Mouse (Mus musculus) c-Kit-positive CD71-negative TER-119-negative erythroid progenitor cells, embryonic 14.5 days (primary cell): Measurements from ENCODE around the gene Tmub1.
A peak's percentile ranks its signal among the peaks of the same experiment; 100 is the strongest.
"Not testable (repeated sequence)": the region's sequence is repeated elsewhere in the genome, so short reads cannot be mapped to it uniquely, and the experiment has no call there.

ENCODE experiments used
- DNase-seq: peaks from one replicate; pipeline ENCODE4 v3.0.0-alpha.2; 2013; ENCODE audit warnings: low read depth

The Tmub1 gene

DNA sequence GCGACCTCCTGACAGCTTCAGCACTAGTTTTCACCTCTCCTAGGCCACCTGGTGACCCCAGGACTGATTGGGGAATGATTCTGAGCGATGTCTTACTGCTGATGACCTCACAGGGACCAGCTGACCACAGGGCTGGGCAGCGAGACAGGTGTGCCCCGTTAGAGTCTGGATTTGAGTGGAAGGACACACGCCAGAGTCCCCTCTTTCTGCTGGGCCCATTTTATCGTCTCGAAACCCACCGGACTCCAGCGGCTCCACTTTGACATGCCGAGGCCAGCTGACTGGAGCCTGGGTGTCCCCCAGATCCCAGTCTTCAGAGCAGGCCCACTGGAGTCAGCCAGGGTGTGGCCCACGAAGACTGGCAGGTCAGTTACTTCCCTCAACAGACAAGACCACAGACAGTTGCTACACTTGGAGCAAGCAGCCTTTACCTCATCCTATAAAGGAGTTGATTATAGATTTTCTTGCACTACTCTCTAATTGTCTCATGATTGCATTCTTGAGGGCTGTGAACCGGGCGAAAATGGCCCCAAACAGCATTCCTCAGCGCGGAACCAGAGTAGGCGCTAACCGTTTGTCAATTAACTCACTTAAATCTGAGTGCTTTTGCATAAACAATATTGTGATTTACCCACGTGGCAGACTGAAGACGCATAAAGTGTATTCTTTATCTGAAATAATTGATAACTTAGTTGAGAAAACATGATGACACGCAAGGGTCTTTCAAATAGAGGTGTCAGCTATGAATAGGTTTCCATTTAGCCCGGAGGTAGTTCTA lies 23.5 kb downstream of the Tmub1 start:
- DNase-seq = no peak

DNA sequence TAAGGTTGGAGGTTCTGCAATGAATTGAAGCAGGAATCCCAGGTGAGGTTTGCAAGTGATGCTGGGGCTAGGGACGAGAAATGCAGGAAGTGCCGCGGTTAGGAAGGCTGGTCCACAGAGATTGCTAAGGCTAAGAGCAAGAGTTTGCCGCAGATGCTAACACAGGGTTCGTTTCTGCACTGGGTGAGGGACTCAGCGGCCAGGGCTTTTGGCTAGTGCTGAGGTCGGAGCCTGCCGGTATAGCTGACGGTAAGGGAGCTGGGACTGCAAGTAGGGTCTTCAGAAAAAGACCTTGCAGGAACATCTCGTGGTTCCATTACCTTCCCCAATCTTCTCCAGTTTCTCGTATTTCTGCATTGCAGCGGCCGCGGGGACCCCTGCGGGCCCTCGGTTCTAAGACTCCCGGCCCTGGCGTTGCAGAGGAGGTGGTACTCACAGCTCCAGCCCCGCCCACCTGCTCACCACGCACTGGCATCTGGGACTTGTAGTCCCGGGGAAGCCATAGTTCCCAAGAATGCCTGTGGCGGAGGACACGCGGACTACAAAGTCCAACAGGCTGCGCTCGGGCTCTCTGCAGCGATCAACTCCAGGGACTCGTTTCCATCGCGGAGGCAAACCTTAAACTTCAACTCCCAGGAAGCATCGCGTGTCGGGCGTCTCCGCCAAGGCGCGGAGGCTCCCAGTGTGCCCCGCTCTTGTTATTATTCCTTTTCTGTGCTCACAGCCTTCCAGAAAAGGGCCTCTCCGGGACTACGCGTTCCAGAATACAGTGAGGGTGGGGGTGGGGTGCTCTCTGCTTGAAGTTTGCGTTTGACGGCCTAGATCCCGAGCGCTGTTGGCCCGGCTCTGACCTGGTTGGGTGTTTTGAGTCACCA lies 24.3 kb downstream of the Tmub1 start, which contains the start of the genes Cdk5 and Slc4a2:
Cdk5 (minus strand) TSS at position 402 of the 875 bp plus-strand sequence.
Slc4a2 (plus strand) TSS at position 709 of the 875 bp plus-strand sequence.
- peak; percentile 96 for DNase-seq

DNA sequence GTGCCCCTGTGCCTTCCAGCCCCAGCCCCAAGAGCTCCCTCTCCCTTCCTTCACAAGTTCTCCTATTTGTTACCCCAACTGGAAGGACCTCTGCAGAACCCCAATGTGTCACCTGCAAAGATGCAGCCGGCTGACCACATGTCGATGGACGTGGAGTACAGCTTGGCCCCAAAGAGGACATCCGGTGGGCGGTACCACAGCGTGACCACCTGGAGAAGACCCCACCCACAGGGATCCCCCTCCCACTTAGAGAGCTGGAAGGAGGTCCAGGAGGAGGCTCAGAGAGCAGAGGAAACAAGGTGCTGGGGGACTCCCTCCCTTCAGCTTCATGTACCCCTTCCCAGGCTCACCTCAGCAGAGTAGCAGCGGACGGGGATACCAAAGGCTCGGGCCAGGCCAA lies 27.3 kb downstream of the Tmub1 start:
- no peak for DNase-seq

DNA sequence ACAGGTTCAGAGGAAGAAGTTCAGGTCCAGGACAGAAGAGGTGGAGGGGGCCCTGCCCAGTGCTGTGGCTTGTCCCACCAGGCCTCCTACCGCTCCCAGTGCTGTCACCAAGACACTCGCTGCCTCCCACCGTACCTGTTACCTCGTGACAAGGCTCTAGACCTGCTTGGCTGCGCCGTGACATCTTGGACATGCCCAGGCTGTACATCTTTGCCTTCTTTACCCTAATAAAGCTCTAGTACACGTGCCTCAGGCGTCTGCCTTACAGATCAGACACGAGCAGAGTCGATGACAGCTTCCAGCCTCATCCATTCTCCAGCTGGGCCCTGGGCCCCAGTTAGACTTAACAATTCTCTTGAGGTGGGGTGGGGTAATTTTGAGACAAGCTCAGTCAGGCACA lies 30.1 kb downstream of the Tmub1 start:
- no peak for DNase-seq

DNA sequence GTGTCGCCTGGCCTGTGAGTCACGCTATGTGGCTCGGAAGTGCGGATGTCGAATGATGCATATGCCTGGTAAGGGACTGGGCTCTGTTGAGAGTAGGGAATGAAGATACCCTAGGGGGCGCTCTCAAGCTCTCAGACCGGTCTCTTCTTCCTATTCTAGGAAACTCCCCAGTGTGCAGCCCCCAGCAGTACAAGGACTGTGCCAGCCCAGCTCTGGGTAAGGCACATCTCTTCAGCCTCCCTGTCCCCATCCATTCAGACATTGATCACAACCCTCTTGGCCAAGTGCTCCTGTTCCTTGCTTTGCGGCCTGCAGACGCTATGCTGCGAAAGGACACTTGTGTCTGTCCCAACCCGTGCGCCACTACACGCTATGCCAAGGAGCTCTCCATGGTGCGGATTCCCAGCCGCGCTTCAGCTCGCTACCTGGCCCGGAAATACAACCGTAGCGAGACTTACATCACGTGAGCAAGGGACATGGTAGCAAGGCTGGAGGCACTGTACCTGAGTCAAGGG lies 31.4 kb downstream of the Tmub1 start:
- peak; percentile 73 for DNase-seq

DNA sequence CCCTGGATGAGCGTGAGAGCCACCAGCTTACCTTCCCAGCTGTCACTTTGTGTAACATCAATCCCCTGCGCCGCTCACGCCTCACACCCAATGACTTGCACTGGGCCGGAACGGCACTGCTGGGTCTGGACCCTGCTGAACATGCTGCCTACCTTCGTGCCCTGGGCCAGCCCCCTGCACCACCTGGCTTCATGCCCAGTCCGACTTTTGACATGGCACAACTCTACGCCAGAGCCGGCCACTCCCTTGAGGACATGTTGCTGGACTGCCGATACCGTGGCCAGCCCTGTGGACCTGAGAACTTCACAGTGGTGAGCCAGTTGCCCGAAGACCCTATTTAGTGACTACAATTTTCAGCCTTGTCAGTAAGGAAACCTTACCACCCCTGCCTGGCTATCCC lies 33.7 kb downstream of the Tmub1 start:
- DNase-seq = no peak

DNA sequence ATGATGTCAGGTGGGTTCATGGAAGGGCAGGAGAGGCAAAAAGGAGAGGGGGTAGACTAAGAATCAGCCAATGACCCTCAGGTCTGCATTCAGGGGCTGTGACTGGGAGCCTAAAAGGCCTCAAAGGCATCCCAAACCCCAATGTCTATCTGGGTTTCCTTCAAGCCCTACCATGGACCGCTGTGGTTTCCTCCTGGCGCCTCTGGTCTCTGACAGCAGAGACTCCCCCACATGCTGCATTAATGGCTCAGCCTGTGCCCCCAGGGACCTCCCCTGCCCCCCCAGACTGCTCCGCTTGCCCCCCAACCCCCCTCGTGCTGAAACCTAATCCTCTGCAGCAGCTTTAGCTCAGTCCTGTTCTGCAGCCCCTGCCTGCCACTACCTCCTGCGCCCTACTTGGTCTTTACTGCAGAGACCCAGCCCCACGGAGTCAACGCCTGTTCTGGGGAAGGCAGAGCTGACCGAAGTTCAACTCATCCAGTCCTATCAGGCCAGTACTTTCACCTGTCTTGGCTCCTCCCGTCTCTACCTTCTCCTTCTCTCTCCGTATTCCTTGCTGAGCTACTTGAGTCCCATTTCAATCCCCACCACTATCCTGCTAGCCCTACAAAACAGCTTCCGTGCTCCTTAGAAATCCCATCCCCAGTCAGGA lies 34.5 kb downstream of the Tmub1 start, which contains the start of gene Asic3:
Asic3 (plus strand) TSS at position 351 of the 652 bp plus-strand sequence.
- DNase-seq = no peak

DNA sequence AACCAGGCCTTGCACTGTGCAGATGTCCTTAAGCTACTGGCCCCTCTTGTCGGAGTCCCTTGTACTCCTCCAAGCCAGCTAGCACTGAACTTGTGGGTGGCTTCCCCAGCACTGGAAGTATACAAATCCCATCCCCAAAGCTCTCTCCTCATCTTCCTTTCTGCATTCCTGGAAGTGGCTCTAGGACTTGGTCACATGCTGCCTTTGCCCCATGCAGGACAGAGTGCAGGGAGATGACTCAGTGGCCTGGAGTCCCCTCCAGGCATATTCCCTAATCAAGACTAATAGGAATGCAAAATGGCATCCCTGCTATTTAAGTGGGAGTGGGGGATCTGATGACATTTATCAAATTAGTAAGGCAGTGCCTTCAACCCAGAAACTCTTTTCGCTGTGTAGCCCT lies 35.6 kb downstream of the Tmub1 start:
- no peak for DNase-seq

DNA sequence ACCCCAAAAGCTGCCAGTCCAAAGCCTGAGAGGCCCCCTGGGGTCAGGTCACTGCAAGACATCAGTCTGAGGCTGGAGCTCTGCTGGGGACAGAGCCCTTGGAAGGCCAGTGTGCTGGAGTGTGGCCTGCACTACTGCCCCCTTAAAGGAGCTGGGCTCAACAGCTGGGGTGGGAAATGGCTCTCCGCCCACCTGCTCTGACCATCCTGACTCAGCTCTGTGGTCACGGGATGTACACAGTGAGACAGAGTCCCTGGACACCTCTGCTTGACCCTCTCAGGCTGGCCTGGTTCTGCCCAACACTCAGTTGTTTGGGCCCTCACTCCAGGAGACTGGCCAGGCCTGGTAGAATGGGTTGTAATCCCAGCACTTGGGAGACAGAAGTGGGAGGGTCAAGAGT lies 38.2 kb downstream of the Tmub1 start:
- no peak for DNase-seq

DNA sequence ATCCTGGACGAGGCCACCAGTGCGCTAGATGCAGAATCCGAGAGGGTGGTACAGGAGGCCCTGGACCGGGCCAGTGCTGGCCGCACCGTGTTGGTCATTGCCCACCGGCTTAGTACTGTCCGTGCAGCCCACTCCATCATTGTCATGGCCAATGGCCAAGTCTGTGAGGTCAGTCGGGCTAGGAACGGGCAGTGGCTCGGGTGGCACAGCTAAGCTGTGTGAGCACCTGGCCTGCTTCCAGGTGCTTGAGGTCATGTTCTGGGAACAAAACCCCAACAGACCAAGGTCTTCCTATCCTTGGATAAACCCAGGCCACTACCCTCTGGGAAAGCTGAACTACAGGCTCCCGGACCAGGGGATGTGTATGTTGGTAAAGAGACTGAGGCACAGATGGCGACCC lies 39.0 kb downstream of the Tmub1 start:
- DNase-seq = no peak

DNA sequence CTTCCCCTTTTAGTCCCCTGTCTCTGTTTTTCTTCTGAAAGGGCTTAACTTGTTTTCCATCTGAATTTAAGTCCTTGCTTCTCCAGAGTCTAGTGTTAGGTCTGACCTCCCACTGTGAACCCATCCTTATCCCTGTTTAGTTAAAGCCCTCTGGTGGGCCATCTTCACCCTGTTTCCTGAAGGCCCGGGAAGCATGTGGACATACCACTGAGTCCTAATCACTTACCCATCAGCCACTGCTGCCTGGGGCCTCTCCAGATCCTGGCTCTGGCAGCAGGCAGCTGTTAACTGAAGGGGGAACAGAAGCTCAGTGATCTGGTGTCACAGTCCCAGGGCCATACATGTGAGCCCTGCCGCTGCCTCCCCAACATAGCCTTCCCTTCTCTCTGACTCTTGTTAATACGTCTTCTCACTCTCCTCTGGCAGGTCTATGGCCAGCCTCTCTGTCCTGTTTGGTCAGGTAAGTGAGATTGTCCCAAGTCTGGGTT lies 42.2 kb downstream of the Tmub1 start:
- DNase-seq = no peak

DNA sequence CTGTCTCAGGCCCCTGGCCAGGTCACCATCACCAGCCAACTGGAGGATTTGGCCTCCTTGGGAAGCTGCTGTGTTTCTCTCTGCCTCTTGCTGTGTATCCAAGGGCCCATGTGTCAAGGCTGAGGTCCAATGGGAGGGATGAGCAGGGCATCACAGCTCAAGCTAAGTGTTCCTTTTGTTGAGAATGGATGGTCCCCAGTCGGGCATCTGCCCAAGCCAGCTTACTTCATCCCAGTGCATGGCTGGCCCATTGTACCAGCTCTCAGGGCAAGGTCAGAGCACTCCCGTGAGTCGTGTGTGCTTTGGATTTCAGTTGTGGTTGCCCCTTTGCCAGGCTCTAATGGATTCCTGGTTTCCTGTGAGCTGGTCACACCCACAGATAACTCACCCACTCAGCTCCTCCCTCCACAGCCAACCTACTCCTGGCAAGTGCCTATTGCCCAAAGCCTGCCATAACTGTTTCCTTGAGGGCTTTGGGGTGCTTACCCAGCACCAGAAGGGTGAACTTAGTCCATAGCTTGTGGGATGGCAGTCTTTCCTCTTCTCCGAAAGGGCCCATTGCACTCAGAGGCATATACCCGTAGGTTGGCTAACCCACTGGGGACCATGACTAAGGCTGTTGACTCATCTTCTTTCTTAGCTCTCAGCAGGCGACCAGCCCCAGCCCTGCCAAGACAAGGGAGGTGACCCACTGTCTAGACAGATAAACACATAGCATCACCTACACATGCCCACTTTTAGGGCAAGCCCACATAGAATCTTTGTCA lies 42.9 kb downstream of the Tmub1 start:
- no peak for DNase-seq

DNA sequence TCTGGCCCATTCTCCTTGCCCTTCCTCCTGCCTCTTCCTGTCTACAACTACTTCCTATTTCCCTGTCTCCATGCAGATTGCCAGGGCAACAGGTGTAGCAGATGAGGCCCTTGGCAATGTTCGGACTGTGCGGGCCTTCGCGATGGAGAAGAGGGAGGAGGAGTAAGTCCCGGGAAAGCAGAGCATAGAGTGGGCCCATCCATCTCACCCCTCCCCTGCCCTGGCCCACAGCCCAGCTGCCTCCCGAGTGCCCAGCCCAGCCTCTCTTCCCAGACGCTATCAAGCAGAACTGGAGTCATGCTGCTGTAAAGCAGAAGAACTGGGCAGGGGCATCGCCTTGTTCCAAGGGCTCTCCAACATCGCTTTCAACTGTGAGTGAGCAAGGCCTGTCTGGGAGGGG lies 45.7 kb downstream of the Tmub1 start:
- DNase-seq = no peak

DNA sequence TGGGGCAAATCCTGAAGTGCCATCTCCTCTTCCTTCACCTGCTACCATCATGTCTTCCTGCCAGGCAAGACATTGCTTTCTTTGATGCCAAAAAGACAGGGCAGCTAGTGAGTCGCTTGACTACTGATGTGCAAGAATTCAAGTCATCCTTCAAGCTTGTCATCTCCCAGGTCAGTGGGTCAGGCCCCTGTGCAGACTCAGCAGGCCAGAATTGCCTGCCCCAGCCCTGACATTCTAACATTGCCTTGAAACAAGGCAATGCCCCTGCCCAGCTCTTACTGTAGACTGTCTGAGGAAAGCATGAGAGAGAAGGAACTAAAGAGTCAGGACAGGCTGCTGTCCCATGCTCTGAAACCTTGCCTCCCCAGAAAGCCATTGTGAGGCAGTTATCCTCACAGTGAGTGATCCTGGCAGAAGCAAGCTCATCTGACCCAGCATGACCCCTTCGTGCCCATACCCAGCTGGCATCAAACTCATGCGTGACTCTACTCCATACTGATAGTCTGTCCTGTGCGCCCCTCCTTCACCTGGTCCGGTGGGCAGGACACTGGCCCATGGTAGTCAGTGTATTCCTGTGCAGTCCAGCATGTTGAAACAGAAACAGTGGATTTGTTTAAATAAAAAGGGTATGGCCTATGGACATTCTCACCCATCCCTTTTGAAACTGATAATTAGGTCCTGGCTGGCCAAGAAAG lies 46.6 kb downstream of the Tmub1 start:
- DNase-seq = no peak

DNA sequence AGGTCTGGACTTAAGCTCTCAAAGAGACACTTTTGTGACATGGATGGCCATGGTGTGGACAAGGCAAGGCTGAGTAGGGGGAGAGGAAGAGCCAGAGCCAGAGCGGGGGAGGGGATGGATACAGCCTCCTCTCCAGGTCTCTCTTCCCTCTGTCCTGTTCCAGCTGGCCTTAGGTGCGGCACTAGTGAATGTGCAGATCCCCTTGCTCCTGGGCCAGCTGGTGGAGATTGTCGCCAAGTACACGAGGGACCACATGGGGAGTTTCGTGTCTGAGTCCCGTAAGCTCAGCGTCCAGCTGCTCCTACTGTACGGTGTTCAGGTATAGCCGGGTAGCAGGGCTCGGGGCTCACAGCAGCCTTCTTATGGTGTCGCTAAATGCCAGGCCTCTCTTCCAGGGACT lies 47.3 kb downstream of the Tmub1 start:
- no peak for DNase-seq

DNA sequence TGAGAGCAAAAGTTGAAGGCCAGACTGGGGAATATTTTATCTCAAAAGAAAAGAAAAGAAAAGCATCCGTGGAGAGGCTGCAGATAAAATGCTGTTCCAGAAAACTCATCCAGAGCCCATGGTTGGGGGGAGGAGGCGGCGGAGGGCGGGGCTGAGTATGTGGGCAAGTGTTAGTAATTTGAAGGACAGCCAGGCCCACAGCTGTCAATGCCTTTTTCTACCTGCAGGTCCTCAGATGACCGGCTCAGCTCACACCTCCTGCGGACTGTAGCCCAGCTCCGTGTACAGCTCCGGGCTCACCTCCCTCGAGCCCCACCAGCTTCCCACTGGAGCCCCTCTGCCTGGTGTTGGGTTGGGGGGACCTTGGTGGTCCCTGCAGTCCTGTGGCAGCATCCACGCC lies 48.0 kb downstream of the Tmub1 start:
- no peak for DNase-seq

DNA sequence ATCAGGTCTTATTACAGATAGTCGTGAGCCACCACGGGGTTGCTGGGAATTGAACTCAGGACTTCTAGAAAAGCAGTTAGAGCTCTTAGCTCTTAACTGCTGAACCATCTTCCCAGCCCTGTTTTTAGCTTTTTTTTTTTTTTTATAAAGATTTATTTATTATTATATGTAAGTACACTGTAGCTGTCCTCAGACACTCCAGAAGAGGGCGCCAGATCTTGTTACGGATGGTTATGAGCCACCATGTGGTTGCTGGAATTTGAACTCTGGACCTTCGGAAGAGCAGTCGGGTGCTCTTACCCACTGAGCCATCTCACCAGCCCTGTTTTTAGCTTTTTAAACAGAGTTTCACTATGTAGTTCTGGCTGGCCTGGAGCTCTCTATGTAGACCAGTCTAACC lies 51.4 kb downstream of the Tmub1 start:
- DNase-seq = not testable (repeated sequence)
